Comparison of ENCODE assay signal across 8 mouse cellular contexts in genomic region chr13:98813596-98814274, GRCm38 (mm10). TPM values are rescaled to one million over a fixed set of nuclear protein-coding genes. Genes with fewer than 3 reads are reported as not detected.
DNase-seq lines count a peak whose midpoint lies in the region; ATAC-seq and TF ChIP-seq lines count a peak whose summit lies in the region.

No protein-coding gene starts in this region.

- DNase-seq in heart, adult 8-10 months (ENCODE audit: low spot score): no peak
- DNase-seq in hindbrain, embryonic 14.5 days (ENCODE audit: low spot score): no peak
- DNase-seq in midbrain, embryonic 14.5 days: peak; percentile 31
- no peak for DNase-seq in urinary bladder, postnatal 36 days (ENCODE audit: low spot score in 2 of 2)
- DNase-seq in frontal cortex, postnatal 25 days (ENCODE audit: low spot score in 2 of 2): no peak

- H3K36me3 ChIP-seq in heart, embryonic 14.5 days (ENCODE audit: control insufficient read depth, insufficient read depth, low read length): no peaks in the 10 kb centered on the region
- no peaks in the 10 kb centered on the region for H3K36me3 ChIP-seq in hindbrain, embryonic 14.5 days (replicated peaks; ENCODE audit: control insufficient read depth, insufficient read depth)
- H3K36me3 ChIP-seq in midbrain, embryonic 14.5 days (ENCODE audit: control insufficient read depth, insufficient read depth, low read length): no peaks in the 10 kb centered on the region

- peak overlapping the region; percentile 73 to 94 for H3K4me3 ChIP-seq in heart, embryonic 14.5 days (ENCODE audit: control insufficient read depth in 1 of 2, insufficient read depth in 1 of 2, low read depth in 1 of 2, low read length in 2 of 2)
- peak overlapping the region; percentile 100 for H3K4me3 ChIP-seq in bone marrow, adult 2 months (replicated peaks; ENCODE audit: control insufficient read depth, low read depth, low read length)
- H3K4me3 ChIP-seq in hindbrain, embryonic 14.5 days (replicated peaks; ENCODE audit: low read length): peak overlapping the region; percentile 82
- peak overlapping the region; percentile 84 for H3K4me3 ChIP-seq in midbrain, embryonic 14.5 days (replicated peaks; ENCODE audit: low read depth, low read length)

- peak overlapping the region; percentile 98 to 99; a peak in 3 of 4 replicates for H3K27ac ChIP-seq in heart, embryonic 14.5 days (replicated peaks in 1 of 2; ENCODE audit: control insufficient read depth in 1 of 2, insufficient read depth in 1 of 2, low read depth in 2 of 2, low read length in 2 of 2)
- no peak overlapping the region for H3K27ac ChIP-seq in bone marrow, adult 2 months (ENCODE audit: control insufficient read depth, insufficient read depth, low read depth, low read length, poor library complexity)
- peak overlapping the region; percentile 94 for H3K27ac ChIP-seq in hindbrain, embryonic 14.5 days
- peak overlapping the region; percentile 92; the same call in 1 of the 2 replicates for H3K27ac ChIP-seq in midbrain, embryonic 14.5 days (replicated peaks; ENCODE audit: low read depth, low read length)

- no peak for ATAC-seq in heart, embryonic 14.5 days (ENCODE audit: insufficient number of reproducible peaks, insufficient read depth, low FRiP score, low read depth)
- ATAC-seq in hindbrain, embryonic 14.5 days (ENCODE audit: low FRiP score): no peak
- no peak for ATAC-seq in midbrain, embryonic 14.5 days (ENCODE audit: low FRiP score, low TSS enrichment)
- ATAC-seq in frontal cortex, adult (ENCODE audit: low TSS enrichment): no peak

- no peaks in the 10 kb centered on the region for H3K9me3 ChIP-seq in heart, embryonic 14.5 days (ENCODE audit: control insufficient read depth, low read length)
- H3K9me3 ChIP-seq in hindbrain, embryonic 14.5 days (ENCODE audit: control insufficient read depth, low read length): no peaks in the 10 kb centered on the region
- H3K9me3 ChIP-seq in midbrain, embryonic 14.5 days (ENCODE audit: control insufficient read depth, low read length): no peaks in the 10 kb centered on the region

- H3K4me1 ChIP-seq in heart, embryonic 14.5 days (ENCODE audit: control insufficient read depth in 2 of 2, insufficient read depth in 2 of 2, low read length in 2 of 2): peaks cover 2 to 30% of the 10 kb centered on the region in 2 experiments; a peak in 1 of 4 replicates
- peaks cover 1% of the 10 kb centered on the region; the same call in 1 of the 2 replicates for H3K4me1 ChIP-seq in bone marrow, adult 2 months (ENCODE audit: control insufficient read depth, insufficient read depth, low read length)
- H3K4me1 ChIP-seq in hindbrain, embryonic 14.5 days (replicated peaks; ENCODE audit: control insufficient read depth, insufficient read depth, low read length): 0 out of 2 replicates have a peak, but pooled peaks cover 4% of the 10 kb centered on the region
- peaks cover 8% of the 10 kb centered on the region for H3K4me1 ChIP-seq in midbrain, embryonic 14.5 days (ENCODE audit: control insufficient read depth, insufficient read depth, low read length)

- no peak for TF ChIP-seq CTCF in bone marrow, adult 2 months (IDR thresholded peaks at IDR 0.05; ENCODE audit: control insufficient read depth, insufficient read depth, low read length)

- H3K9ac ChIP-seq in heart, embryonic 14.5 days (ENCODE audit: low read length): peak overlapping the region; percentile 97
- H3K9ac ChIP-seq in hindbrain, embryonic 14.5 days: peak overlapping the region; percentile 94
- peak overlapping the region; percentile 90 for H3K9ac ChIP-seq in midbrain, embryonic 14.5 days (replicated peaks; ENCODE audit: low read length)

- no peak for TF ChIP-seq POLR2A in bone marrow, adult 2 months (IDR thresholded peaks at IDR 0.05; ENCODE audit: borderline replicate concordance, control insufficient read depth, low read depth, low read length)

- WGBS in heart, embryonic 14.5 days: 25% methylated on average over 12 of the region's 12 CpGs
- WGBS in bone marrow, adult 2 months: 9% methylated on average over 12 of the region's 12 CpGs
- WGBS in hindbrain, embryonic 14.5 days: 28% methylated on average over 12 of the region's 12 CpGs
- WGBS in midbrain, embryonic 14.5 days: 26% methylated on average over 12 of the region's 12 CpGs

- no peaks in the 10 kb centered on the region for H3K27me3 ChIP-seq in heart, embryonic 14.5 days (ENCODE audit: control insufficient read depth, insufficient read depth, low read length)
- no peaks in the 10 kb centered on the region for H3K27me3 ChIP-seq in hindbrain, embryonic 14.5 days (ENCODE audit: control insufficient read depth, insufficient read depth, low read length)
- no peaks in the 10 kb centered on the region for H3K27me3 ChIP-seq in midbrain, embryonic 14.5 days (ENCODE audit: control insufficient read depth, insufficient read depth, low read length)

- H3K4me2 ChIP-seq in heart, embryonic 14.5 days (ENCODE audit: low read length): peak overlapping the region; percentile 62
- peak overlapping the region; percentile 55 for H3K4me2 ChIP-seq in hindbrain, embryonic 14.5 days (replicated peaks)
- H3K4me2 ChIP-seq in midbrain, embryonic 14.5 days (ENCODE audit: low read length): peak overlapping the region; percentile 66

RNA-seq across cellular contexts. Expression of gene Fcho2, which starts 1.5 kb away (rescaled TPM):
- 28.0 and 29.4 TPM in 2 replicates for polyA plus RNA-seq in heart, embryonic 14.5 days (2014; fragmentation: Nextera tagmentation; extraction: Ambion mirVana)
- 10 to 100 TPM; 28.4 to 41.0 (median 36.0) TPM for total RNA-seq in heart, adult 8-10 months (2022)
- 35.7 and 96.2 TPM in 2 replicates for polyA plus RNA-seq in bone marrow, adult 2 months (2011; ENCODE audit: insufficient read depth, insufficient read length, low replicate concordance, missing spikeins)
- 22.2 and 23.5 TPM in 2 replicates for polyA plus RNA-seq in hindbrain, embryonic 14.5 days (2014; fragmentation: Nextera tagmentation; extraction: Ambion mirVana)
- 22.4 and 23.6 TPM in 2 replicates for polyA plus RNA-seq in midbrain, embryonic 14.5 days (2014; fragmentation: Nextera tagmentation; extraction: Ambion mirVana)
